Mouse (Mus musculus): ENCODE results near the gene Wnk4. TPM values are rescaled to one million over a fixed set of nuclear protein-coding genes. Genes with fewer than 3 reads are reported as not detected.

The Wnk4 gene
- polyA plus RNA-seq, 1 experiment from 2014 or later: 14.6 TPM

DNA sequence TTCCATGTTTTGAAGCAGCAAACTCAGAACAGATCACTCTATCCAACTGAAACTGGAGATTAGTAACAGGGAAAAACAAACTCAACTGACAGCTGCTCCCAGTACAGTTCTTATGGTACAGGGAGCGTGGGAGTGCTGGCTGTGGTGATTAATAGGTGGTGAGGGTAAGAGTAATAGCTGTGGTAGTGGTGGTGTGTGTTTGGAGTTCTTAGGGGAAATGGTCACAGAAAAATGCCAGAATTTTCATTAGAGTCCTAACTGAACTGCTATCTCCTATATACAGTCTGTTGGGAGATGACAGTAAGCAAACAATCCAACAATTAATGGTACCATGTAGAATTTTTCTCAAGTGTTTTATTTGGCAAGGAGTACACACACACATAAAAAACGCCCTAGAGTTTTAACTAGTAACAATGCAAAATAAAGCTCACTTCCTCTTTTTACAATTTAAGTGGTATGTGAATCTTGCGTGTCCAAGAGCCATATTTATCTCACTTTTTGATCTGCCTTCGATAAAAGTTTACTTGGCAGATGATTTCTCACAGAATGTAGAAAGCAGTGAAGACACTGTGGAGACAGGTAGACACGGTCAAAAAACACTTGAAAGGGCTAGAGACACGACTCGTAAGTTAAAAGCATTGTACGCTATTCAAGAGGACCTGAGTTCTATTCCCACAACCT, 38.9 kb upstream of the Wnk4 start:
- 0 out of 2 replicates have a peak, but pooled peaks have one; percentile 9 for ATAC-seq
- peak; percentile 40 for DNase-seq (ENCODE audit: low spot score)
- H3K9ac ChIP-seq (replicated peaks; ENCODE audit: low read depth): no peak overlapping the region
- H3K36me3 ChIP-seq (ENCODE audit: insufficient read depth, low read length): no peaks in the 10 kb centered on the region
- no peak overlapping the region for H3K4me2 ChIP-seq (replicated peaks; ENCODE audit: low read depth, low read length)
- WGBS: 57% methylated on average over 8 of the region's 8 CpGs
- peaks cover 2% of the 10 kb centered on the region; the same call in 1 of the 2 replicates for H3K4me1 ChIP-seq (ENCODE audit: insufficient read depth, low read depth, low read length)
- no peak for TF ChIP-seq CTCF (IDR thresholded peaks at IDR 0.05)
- TF ChIP-seq EP300 (IDR thresholded peaks at IDR 0.05): no peak
- no peaks in the 10 kb centered on the region for H3K9me3 ChIP-seq (ENCODE audit: low read length)
- H3K27me3 ChIP-seq (replicated peaks; ENCODE audit: insufficient read depth, low read length): no peaks in the 10 kb centered on the region
- no peak overlapping the region for H3K4me3 ChIP-seq (ENCODE audit: low read depth, low read length)
- peak overlapping the region; percentile 65 for H3K27ac ChIP-seq (ENCODE audit: low read length)

DNA sequence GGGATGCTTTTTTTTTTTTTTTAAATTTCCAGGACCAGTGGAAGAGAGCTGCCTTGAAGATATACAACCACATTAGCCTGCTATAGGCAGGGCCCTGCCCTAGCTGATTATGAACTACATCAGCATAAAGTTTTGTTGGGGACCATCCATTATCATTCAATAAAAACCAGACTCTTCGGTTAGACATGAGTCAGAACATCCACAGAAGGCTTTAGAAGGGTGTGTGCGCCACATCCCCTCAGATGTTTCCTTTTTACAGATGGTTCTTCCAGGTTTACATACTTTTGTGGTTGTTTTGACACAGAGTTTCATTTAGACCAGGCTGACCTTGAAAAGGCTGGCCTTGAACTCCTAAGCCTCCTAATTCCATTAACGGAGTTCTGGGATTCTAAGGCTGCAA, 36.0 kb upstream of the Wnk4 start:
- peaks cover 2% of the 10 kb centered on the region; the same call in 1 of the 2 replicates for H3K4me1 ChIP-seq (ENCODE audit: insufficient read depth, low read depth, low read length)
- H3K36me3 ChIP-seq (ENCODE audit: insufficient read depth, low read length): no peaks in the 10 kb centered on the region
- H3K4me2 ChIP-seq (replicated peaks; ENCODE audit: low read depth, low read length): no peak overlapping the region
- TF ChIP-seq CTCF (IDR thresholded peaks at IDR 0.05) (no peak), EP300 (IDR thresholded peaks at IDR 0.05) (no peak)
- H3K9ac ChIP-seq (replicated peaks; ENCODE audit: low read depth): no peak overlapping the region
- no peaks in the 10 kb centered on the region for H3K9me3 ChIP-seq (ENCODE audit: low read length)
- 75% methylated on average over 3 of the region's 3 CpGs for WGBS
- H3K27me3 ChIP-seq (replicated peaks; ENCODE audit: insufficient read depth, low read length): no peaks in the 10 kb centered on the region
- H3K27ac ChIP-seq (ENCODE audit: low read length): no peak overlapping the region
- ATAC-seq: no peak
- no peak overlapping the region for H3K4me3 ChIP-seq (ENCODE audit: low read depth, low read length)
- DNase-seq (ENCODE audit: low spot score): no peak

DNA sequence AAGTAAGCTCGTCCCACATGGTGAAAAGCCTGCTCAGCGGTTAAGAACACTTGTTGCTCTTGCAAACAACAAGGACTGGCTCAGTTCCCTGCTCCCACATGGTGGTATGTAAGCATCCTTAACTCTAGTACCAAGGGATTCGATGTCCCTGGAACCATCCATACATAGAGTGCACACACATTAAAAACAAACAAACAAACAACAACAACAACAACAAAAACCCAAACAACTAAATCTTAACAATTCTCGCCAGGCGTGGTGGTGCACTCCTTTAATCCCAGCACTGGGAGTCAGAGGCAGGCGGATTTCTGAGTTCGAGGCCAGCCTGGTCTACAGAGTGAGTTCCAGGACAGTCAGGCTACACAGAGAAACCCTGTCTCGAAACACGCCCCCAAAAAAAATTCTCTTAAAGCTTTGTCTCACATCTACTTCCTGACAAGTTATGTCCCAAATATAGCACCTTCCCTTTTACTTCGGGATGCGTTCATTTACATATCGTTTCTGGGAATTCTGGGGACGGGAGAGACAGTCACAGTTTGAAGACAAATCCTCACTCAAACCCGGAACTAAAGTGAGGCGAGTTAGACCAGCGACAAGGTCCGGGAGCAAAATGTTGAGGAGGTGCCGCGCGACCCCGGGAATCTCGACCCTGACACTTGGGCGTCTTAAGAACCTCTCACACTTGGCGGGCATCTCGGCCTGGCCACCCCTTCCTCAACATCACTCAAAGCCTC, 34.9 kb upstream of the Wnk4 start:
- TF ChIP-seq CTCF (IDR thresholded peaks at IDR 0.05) (no peak), EP300 (IDR thresholded peaks at IDR 0.05) (0 out of 2 replicates have a peak, but pooled peaks have one; percentile 25)
- Histone ChIP-seq H3K4me1 (ENCODE audit: insufficient read depth, low read depth, low read length) (peaks cover 7% of the 10 kb centered on the region; the same call in 1 of the 2 replicates), H3K27me3 (replicated peaks; ENCODE audit: insufficient read depth, low read length) (no peaks in the 10 kb centered on the region), H3K9me3 (ENCODE audit: low read length) (no peaks in the 10 kb centered on the region), H3K4me2 (replicated peaks; ENCODE audit: low read depth, low read length) (peak overlapping the region; percentile 93), H3K36me3 (ENCODE audit: insufficient read depth, low read length) (no peaks in the 10 kb centered on the region), H3K9ac (replicated peaks; ENCODE audit: low read depth) (peak overlapping the region; percentile 85), H3K4me3 (ENCODE audit: low read depth, low read length) (peak overlapping the region; percentile 82), H3K27ac (ENCODE audit: low read length) (peak overlapping the region; percentile 94)
- DNase-seq (ENCODE audit: low spot score): peak; percentile 48
- no peak for ATAC-seq
- WGBS: 14% methylated on average over 25 of the region's 25 CpGs

DNA sequence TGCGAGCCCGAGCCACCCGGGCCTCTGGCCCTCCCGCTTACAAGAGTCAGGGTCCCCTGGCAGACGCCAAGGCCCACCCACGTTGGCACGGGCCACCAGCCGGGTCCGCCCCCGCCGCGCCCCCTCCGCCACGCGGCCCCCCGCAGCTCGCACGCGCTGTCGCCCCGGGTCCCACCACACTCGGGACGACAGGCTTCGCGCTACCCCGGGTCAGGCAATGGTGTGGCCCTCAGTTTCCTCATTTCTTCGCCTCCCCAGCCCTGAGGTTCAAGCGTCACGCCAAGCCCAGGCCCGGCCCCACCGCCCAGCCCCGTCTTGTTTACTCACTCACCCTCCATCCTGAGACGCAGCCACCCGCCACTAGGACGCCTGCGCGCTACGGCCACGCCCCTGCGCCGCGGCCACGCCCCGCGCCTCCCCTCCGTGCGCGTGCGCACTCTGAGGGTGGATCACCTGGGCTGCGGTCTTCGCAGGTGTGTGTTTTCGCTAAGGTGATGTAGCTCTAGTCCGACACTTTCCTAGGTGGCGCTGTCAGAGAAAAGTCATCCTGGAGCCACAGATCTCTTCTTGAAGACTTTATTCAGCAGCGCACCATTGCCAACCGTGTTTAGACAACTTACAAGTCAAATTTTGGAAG, 34.2 kb upstream of the Wnk4 start, which contains the start of gene Ezh1:
Gene Ezh1 (minus strand): TSS at position 399 of the 637 bp plus-strand sequence.
- peak; percentile 90 for ATAC-seq
- 1% methylated on average over 54 of the region's 56 CpGs for WGBS

DNA sequence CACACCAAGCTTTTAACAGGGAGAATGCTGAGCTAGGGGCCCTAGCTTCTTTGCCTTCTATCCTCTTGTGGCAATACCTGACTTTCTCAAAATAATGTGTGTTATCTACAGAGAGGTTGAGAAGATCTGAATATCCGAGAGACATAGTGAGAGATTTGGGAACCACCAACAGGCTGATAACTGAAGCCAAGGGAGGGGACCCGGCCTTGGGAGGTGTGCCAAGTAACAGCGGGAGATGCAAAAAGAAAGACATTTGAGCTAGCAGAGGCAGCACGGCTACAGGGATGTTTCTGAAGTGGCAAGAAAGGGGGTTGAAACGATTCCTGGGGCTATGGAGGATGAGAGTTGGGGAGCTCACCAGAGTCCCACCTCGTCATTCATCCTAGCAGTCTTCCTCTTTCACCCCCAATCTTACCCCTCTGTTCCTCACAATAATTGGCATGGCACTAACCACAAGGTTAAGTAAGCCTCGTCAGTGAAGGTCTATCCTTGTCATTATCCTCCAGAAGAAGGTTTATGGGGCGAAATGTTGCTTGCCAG, 30.9 kb upstream of the Wnk4 start:
- Histone ChIP-seq H3K9ac (replicated peaks; ENCODE audit: low read depth) (no peak overlapping the region), H3K9me3 (ENCODE audit: low read length) (no peaks in the 10 kb centered on the region), H3K4me1 (ENCODE audit: insufficient read depth, low read depth, low read length) (peaks cover 10% of the 10 kb centered on the region; the same call in 1 of the 2 replicates), H3K27me3 (replicated peaks; ENCODE audit: insufficient read depth, low read length) (no peaks in the 10 kb centered on the region), H3K4me2 (replicated peaks; ENCODE audit: low read depth, low read length) (peak overlapping the region; percentile 34), H3K4me3 (ENCODE audit: low read depth, low read length) (no peak overlapping the region), H3K27ac (ENCODE audit: low read length) (peak overlapping the region; percentile 93), H3K36me3 (ENCODE audit: insufficient read depth, low read length) (no peaks in the 10 kb centered on the region)
- WGBS: 20% methylated on average over 8 of the region's 8 CpGs
- DNase-seq (ENCODE audit: low spot score): no peak
- no peak for TF ChIP-seq CTCF (IDR thresholded peaks at IDR 0.05)
- TF ChIP-seq EP300 (IDR thresholded peaks at IDR 0.05): no peak
- ATAC-seq: no peak

More for the DNA sequence above, 34.2 kb upstream of the Wnk4 start, which contains the start of gene Ezh1:
- Histone ChIP-seq H3K27me3 (replicated peaks; ENCODE audit: insufficient read depth, low read length) (no peaks in the 10 kb centered on the region), H3K4me1 (ENCODE audit: insufficient read depth, low read depth, low read length) (peaks cover 10% of the 10 kb centered on the region; the same call in 1 of the 2 replicates), H3K9ac (replicated peaks; ENCODE audit: low read depth) (peak within 1 kb of the TSS; percentile 85), H3K4me3 (ENCODE audit: low read depth, low read length) (peak within 1 kb of the TSS; percentile 82), H3K36me3 (ENCODE audit: insufficient read depth, low read length) (no peaks in the 10 kb centered on the region), H3K9me3 (ENCODE audit: low read length) (no peaks in the 10 kb centered on the region), H3K27ac (ENCODE audit: low read length) (peak within 1 kb of the TSS; percentile 94), H3K4me2 (replicated peaks; ENCODE audit: low read depth, low read length) (peak within 1 kb of the TSS; percentile 93)
- TF ChIP-seq EP300 (IDR thresholded peaks at IDR 0.05) (no peak), CTCF (IDR thresholded peaks at IDR 0.05) (peak; percentile 66)
- peak; percentile 93 for DNase-seq (ENCODE audit: low spot score)

All from lung, postnatal 0 days (tissue).